Mouse (Mus musculus) erythroblast, embryonic 14.5 days (primary cell): ENCODE results near the gene Epn2.

ENCODE experiments used
- GATA1 ChIP-seq: IDR thresholded peaks from 2 replicates; pipeline ENCODE4 v1.6.1; 2012; ENCODE audit warnings: low read length, inconsistent platforms, mixed read lengths
- TAL1 ChIP-seq: IDR thresholded peaks from 3 replicates; pipeline ENCODE4 v1.6.1; 2012; ENCODE audit warnings: low read length, inconsistent platforms, mixed read lengths

DNA sequence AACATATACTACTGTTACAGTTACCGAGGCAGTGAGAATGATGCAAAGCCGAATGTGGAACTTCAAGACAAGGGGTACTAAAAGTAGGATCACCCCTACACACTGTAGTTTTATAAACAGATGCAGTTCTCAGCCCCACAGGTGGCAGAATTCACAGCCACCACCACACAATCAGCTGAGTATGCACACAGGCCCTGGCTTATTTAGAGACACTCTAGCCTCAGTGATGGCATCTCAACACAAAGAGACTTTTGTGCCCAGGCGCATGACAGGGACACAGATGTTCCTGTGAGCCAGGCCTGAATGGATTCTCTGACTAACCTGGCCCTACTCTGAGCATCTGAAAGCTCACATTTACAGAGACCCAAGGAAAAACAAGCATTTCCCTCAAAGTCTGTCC lies 42.1 kb downstream of the Epn2 start:
- TF ChIP-seq GATA1, result no peak
- no peak for TF ChIP-seq TAL1
